Mouse (Mus musculus): ENCODE data around the gene Msh4.

DNA sequence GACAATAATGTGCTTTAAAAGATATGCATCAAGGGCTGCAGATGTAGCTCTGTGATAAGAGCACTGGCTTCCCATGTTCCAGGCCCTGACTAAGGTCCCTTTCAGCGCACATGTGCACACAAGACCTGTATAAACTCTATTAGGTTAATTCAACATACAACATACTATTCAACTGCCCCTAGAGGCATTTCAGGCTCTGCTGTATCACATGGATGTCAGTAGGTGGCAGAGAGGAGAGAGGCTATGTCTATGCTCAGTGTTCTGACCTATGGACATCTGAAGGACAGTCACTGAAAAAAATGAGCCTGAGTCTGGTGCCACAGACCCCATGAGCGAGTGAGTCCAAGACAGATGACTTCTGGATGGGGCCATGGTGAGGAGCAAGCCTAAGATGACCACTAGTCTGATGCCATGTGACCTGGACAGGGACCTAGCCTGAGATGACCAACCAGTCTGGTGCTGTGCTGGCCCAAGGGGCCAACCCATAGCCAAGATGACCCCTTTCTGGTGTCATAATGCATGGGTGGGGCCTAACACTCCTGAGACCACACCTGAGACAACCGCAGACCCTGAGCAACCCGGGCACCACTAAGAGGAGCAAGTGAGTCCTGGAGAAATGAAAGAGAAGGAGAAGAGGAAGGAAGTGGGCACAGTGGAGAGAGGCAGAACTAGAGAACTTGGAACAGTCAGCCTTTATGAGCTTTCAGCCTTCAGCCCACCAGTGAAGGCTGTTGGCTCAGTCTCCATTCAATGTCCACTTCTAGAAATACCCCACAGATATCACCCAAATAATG is 41.1 kb downstream of the Msh4 start:
- TF ChIP-seq CTCF (IDR thresholded peaks at IDR 0.05; ENCODE audit: control insufficient read depth, insufficient read depth, insufficient read length): no peak
- no peak for TF ChIP-seq MYOD1 (IDR thresholded peaks at IDR 0.05; ENCODE audit: control insufficient read depth, insufficient read length, low read depth)

Data from C2C12 (cell line).